In the genomic region with DNA sequence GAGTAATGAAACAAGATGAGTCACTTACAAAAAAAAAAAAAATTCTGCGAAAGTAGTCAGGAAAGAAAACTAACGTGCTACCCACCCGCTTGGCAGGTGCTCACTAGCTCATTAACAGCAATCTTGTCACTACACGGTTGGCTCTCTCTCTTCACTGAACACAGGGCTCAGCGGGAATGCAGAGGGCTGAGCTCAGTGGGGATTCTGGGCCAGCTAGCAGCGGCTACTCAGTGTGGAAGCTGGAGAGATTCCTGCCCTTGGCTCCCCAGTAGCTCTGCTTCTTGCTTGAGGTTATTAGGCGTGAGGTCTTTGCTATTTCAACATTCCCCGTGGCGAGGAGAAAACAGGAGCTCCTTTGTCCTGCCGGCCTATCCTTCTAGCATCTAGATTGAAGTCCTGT, we compare ENCODE assay signal across 9 mouse cellular contexts. TPM values are rescaled to one million over a fixed set of nuclear protein-coding genes. Genes with fewer than 3 reads are reported as not detected.
DNase-seq lines count a peak whose midpoint lies in the region; ATAC-seq and TF ChIP-seq lines count a peak whose summit lies in the region.
"Had no signal": no experiment of that assay in that cellular context is flagged by ENCODE, and none has a peak within 500 bp of the region (broad histone marks: within the 10 kb centered on the region; RNA-seq: fewer than 3 reads in every experiment).

No protein-coding gene starts in this region.

- no peak overlapping the region for H3K9ac ChIP-seq in stomach, postnatal 0 days (ENCODE audit: low read length)
- no peak overlapping the region for H3K9ac ChIP-seq in liver, postnatal 0 days (replicated peaks)

- H3K27me3 ChIP-seq in stomach, postnatal 0 days (ENCODE audit: control insufficient read depth, insufficient read depth, low read length), result no peaks in the 10 kb centered on the region
- 0 out of 2 replicates have a peak, but pooled peaks cover 4% of the 10 kb centered on the region for H3K27me3 ChIP-seq in liver, postnatal 0 days (ENCODE audit: insufficient read depth, low read length)

- peak; percentile 59 for ATAC-seq in stomach, postnatal 0 days (ENCODE audit: low FRiP score, low TSS enrichment)
- ATAC-seq in liver, postnatal 0 days, result no peak

- H3K4me3 ChIP-seq in stomach, postnatal 0 days (ENCODE audit: low read depth, low read length), result no peak overlapping the region
- no peak overlapping the region for H3K4me3 ChIP-seq in liver, postnatal 0 days (ENCODE audit: low read depth, low read length)
- H3K4me3 ChIP-seq: layer of hippocampus, adult 2 months had no signal

- peak; percentile 47 to 72 for DNase-seq in cerebellum, postnatal 10 days
- no peak for DNase-seq in cerebellum, adult 9-10 months
- DNase-seq in right cerebral cortex, postnatal 4 days, result peak; percentile 8
- DNase-seq in right cerebral cortex, postnatal 14 days, result no peak
- peak; percentile 20 to 34 for DNase-seq in heart, postnatal 36 days
- DNase-seq in stomach, postnatal 0 days (ENCODE audit: low spot score), result peak; percentile 37
- DNase-seq in liver, postnatal 0 days, result no peak
- no peak for DNase-seq in kidney, postnatal 14 days

- no peaks in the 10 kb centered on the region for H3K9me3 ChIP-seq in stomach, postnatal 0 days (ENCODE audit: control insufficient read depth, low read length)
- no peaks in the 10 kb centered on the region for H3K9me3 ChIP-seq in liver, postnatal 0 days (ENCODE audit: low read length)

- TF ChIP-seq EP300 in stomach, postnatal 0 days (optimal IDR thresholded peaks at IDR 0.05), result no peak
- TF ChIP-seq EP300 in liver, postnatal 0 days (IDR thresholded peaks at IDR 0.05; ENCODE audit: low read depth), result no peak

- 11% methylated on average over 10 of the region's 10 CpGs for WGBS in stomach, postnatal 0 days
- WGBS in liver, postnatal 0 days (ENCODE audit: insufficient replicate concordance), result 47% methylated on average over 10 of the region's 10 CpGs

- no peaks in the 10 kb centered on the region for H3K4me1 ChIP-seq in stomach, postnatal 0 days (replicated peaks; ENCODE audit: control insufficient read depth, insufficient read depth)
- H3K4me1 ChIP-seq in liver, postnatal 0 days (ENCODE audit: insufficient read depth), result no peaks in the 10 kb centered on the region

- intact Hi-C loops in heart, postnatal 36 days (cut with DNase I), result no loop called here

- H3K4me2 ChIP-seq in stomach, postnatal 0 days (replicated peaks; ENCODE audit: low read depth), result 0 out of 2 replicates have a peak overlapping the region, but pooled peaks have one; percentile 11
- no peak overlapping the region for H3K4me2 ChIP-seq in liver, postnatal 0 days (ENCODE audit: low read depth, low read length)

- no peaks in the 10 kb centered on the region for H3K36me3 ChIP-seq in stomach, postnatal 0 days (ENCODE audit: control insufficient read depth, insufficient read depth, low read length)
- H3K36me3 ChIP-seq in liver, postnatal 0 days (replicated peaks; ENCODE audit: insufficient read depth, low read length), result no peaks in the 10 kb centered on the region

- peak overlapping the region; percentile 53 for H3K27ac ChIP-seq in stomach, postnatal 0 days (replicated peaks)
- H3K27ac ChIP-seq in liver, postnatal 0 days (ENCODE audit: low read depth), result no peak overlapping the region
- H3K27ac ChIP-seq: layer of hippocampus, adult 2 months had no signal

- TF ChIP-seq CTCF in stomach, postnatal 0 days (IDR thresholded peaks at IDR 0.05; ENCODE audit: low read depth), result no peak
- no peak for TF ChIP-seq CTCF in liver, postnatal 0 days (IDR thresholded peaks at IDR 0.05; ENCODE audit: low read depth)

RNA-seq across cellular contexts. Expression of a gene that starts 17.9 kb away (rescaled TPM):
- under 1 TPM; 0.35 to 0.83 TPM for total RNA-seq in heart, postnatal 36 days (2021)
- 24.7 and 25.2 TPM in 2 replicates for polyA plus RNA-seq in stomach, postnatal 0 days (2015; fragmentation: Nextera tagmentation; extraction: Ambion mirVana)
- polyA plus RNA-seq in liver, postnatal 0 days (2015; fragmentation: Nextera tagmentation; extraction: Ambion mirVana), result 8.7 and 9.5 TPM in 2 replicates

RNA-seq across cellular contexts. Expression of a gene that starts 33.2 kb away (rescaled TPM):
- total RNA-seq in heart, postnatal 36 days (2021), result 10 to 100 TPM; 18.7 to 21.5 TPM
- 4.1 and 4.6 TPM in 2 replicates for polyA plus RNA-seq in stomach, postnatal 0 days (2015; fragmentation: Nextera tagmentation; extraction: Ambion mirVana)
- 2.9 and 3.3 TPM in 2 replicates for polyA plus RNA-seq in liver, postnatal 0 days (2015; fragmentation: Nextera tagmentation; extraction: Ambion mirVana)

Comparison
In these comparisons a context has a peak if more than half of its experiments do, and no peak if none do; other contexts are left out.
1. DNase-seq: peak in cerebellum, postnatal 10 days (2 of 2), right cerebral cortex, postnatal 4 days (single experiment), heart, postnatal 36 days (2 of 2) and stomach, postnatal 0 days (single experiment); none in cerebellum, adult 9-10 months (single experiment), right cerebral cortex, postnatal 14 days (single experiment), liver, postnatal 0 days (single experiment) and kidney, postnatal 14 days (single experiment).